Mouse (Mus musculus): Measurements from ENCODE around the gene Sbk3. TPM values are rescaled to one million over a fixed set of nuclear protein-coding genes. Genes with fewer than 3 reads are reported as not detected.
"Not testable (repeated sequence)": the region's sequence is repeated elsewhere in the genome, so short reads cannot be mapped to it uniquely, and the experiment has no call there.

Gene Sbk3
- polyA plus RNA-seq, 1 experiment from 2014 or later = 0.25 TPM

GRCm38 (mm10) chr7:5012681-5013513 is 41.9 kb upstream of the Sbk3 start:
- Histone ChIP-seq H3K9me3 (replicated peaks) (no peaks in the 10 kb centered on the region), H3K4me3 (replicated peaks) (no peak overlapping the region), H3K4me2 (replicated peaks) (peak overlapping the region; percentile 54; the same call in 1 of the 2 replicates), H3K27ac (replicated peaks) (no peak overlapping the region), H3K9ac (no peak overlapping the region), H3K36me3 (peaks cover 56% of the 10 kb centered on the region), H3K27me3 (no peaks in the 10 kb centered on the region), H3K4me1 (no peaks in the 10 kb centered on the region)
- 90% methylated on average over 27 of the region's 27 CpGs for WGBS
- ATAC-seq (ENCODE audit: insufficient number of reproducible peaks, low FRiP score, low TSS enrichment, low read depth) = no peak

GRCm38 (mm10) chr7:5008229-5008628 is 37.3 kb upstream of the Sbk3 start:
- H3K4me2 ChIP-seq (replicated peaks) = no peak overlapping the region
- H3K4me1 ChIP-seq = no peaks in the 10 kb centered on the region

GRCm38 (mm10) chr7:5002876-5003275 is 31.9 kb upstream of the Sbk3 start:
- peaks cover 13% of the 10 kb centered on the region for H3K36me3 ChIP-seq
- not testable (repeated sequence) for H3K4me2 ChIP-seq (replicated peaks); H3K4me3 ChIP-seq (replicated peaks); H3K4me1 ChIP-seq; ATAC-seq (ENCODE audit: insufficient number of reproducible peaks, low FRiP score, low TSS enrichment, low read depth); H3K27me3 ChIP-seq; H3K27ac ChIP-seq (replicated peaks); H3K9ac ChIP-seq; H3K9me3 ChIP-seq (replicated peaks)
- WGBS = 65% methylated on average over 8 of the region's 8 CpGs

More at GRCm38 (mm10) chr7:5008229-5008628, 37.3 kb upstream of the Sbk3 start:
- ATAC-seq (ENCODE audit: insufficient number of reproducible peaks, low FRiP score, low TSS enrichment, low read depth) = 0 out of 2 replicates have a peak, but pooled peaks have one; percentile 2
- 95% methylated on average over 26 of the region's 26 CpGs for WGBS
- H3K27ac ChIP-seq (replicated peaks) = no peak overlapping the region
- no peak overlapping the region for H3K4me3 ChIP-seq (replicated peaks)
- no peaks in the 10 kb centered on the region for H3K27me3 ChIP-seq
- H3K36me3 ChIP-seq = peaks cover 63% of the 10 kb centered on the region
- no peak overlapping the region for H3K9ac ChIP-seq
- no peaks in the 10 kb centered on the region for H3K9me3 ChIP-seq (replicated peaks)

GRCm38 (mm10) chr7:4999876-5000275 is 28.9 kb upstream of the Sbk3 start:
- Histone ChIP-seq H3K9me3 (replicated peaks) (no peaks in the 10 kb centered on the region), H3K27ac (replicated peaks) (no peak overlapping the region), H3K4me2 (replicated peaks) (no peak overlapping the region), H3K36me3 (no peaks in the 10 kb centered on the region), H3K9ac (no peak overlapping the region), H3K4me1 (peaks cover 14% of the 10 kb centered on the region), H3K27me3 (no peaks in the 10 kb centered on the region), H3K4me3 (replicated peaks) (no peak overlapping the region)
- no peak for ATAC-seq (ENCODE audit: insufficient number of reproducible peaks, low FRiP score, low TSS enrichment, low read depth)
- WGBS = 60% methylated on average over 2 of the region's 2 CpGs

- H3K4me2 ChIP-seq (replicated peaks) = peak overlapping the region; percentile 75
- H3K36me3 ChIP-seq = peaks cover 22% of the 10 kb centered on the region
- peaks cover 28% of the 10 kb centered on the region for H3K4me1 ChIP-seq
- H3K4me3 ChIP-seq (replicated peaks) = peak overlapping the region; percentile 78
- WGBS = 49% methylated on average over 6 of the region's 8 CpGs
- no peaks in the 10 kb centered on the region for H3K27me3 ChIP-seq
- no peaks in the 10 kb centered on the region for H3K9me3 ChIP-seq (replicated peaks)
- no peak overlapping the region for H3K9ac ChIP-seq
- H3K27ac ChIP-seq (replicated peaks) = 0 out of 2 replicates have a peak overlapping the region, but pooled peaks have one; percentile 74
- ATAC-seq (ENCODE audit: insufficient number of reproducible peaks, low FRiP score, low TSS enrichment, low read depth) = no peak
Observed at GRCm38 (mm10) chr7:4996934-4997333, 26.0 kb upstream of the Sbk3 start.

- Histone ChIP-seq H3K27me3 (no peaks in the 10 kb centered on the region), H3K4me2 (replicated peaks) (peak within 1 kb of the TSS; percentile 75), H3K36me3 (peaks cover 29% of the 10 kb centered on the region), H3K4me3 (replicated peaks) (peak within 1 kb of the TSS; percentile 78), H3K4me1 (peaks cover 28% of the 10 kb centered on the region), H3K9me3 (replicated peaks) (no peaks in the 10 kb centered on the region), H3K9ac (peak within 1 kb of the TSS; percentile 72), H3K27ac (replicated peaks) (peak within 1 kb of the TSS; percentile 74)
- 6% methylated on average over 13 of the region's 26 CpGs for WGBS
- peak; percentile 88 for ATAC-seq (ENCODE audit: insufficient number of reproducible peaks, low FRiP score, low TSS enrichment, low read depth)
Observed at GRCm38 (mm10) chr7:4996003-4996895, 25.3 kb upstream of the Sbk3 start, which contains the start of gene Zfp579. Zfp579 (minus strand) TSS chr7:4996158.

- ATAC-seq (ENCODE audit: insufficient number of reproducible peaks, low FRiP score, low TSS enrichment, low read depth) = peak; percentile 51; the same call in 1 of the 2 replicates
- WGBS = 6% methylated on average over 19 of the region's 19 CpGs
- H3K4me3 ChIP-seq (replicated peaks) = peak overlapping the region; percentile 78
- peaks cover 28% of the 10 kb centered on the region for H3K4me1 ChIP-seq
- H3K27ac ChIP-seq (replicated peaks) = peak overlapping the region; percentile 65; the same call in 1 of the 2 replicates
- H3K4me2 ChIP-seq (replicated peaks) = peak overlapping the region; percentile 75
- H3K36me3 ChIP-seq = peaks cover 30% of the 10 kb centered on the region
- no peaks in the 10 kb centered on the region for H3K27me3 ChIP-seq
- peak overlapping the region; percentile 72 for H3K9ac ChIP-seq
- no peaks in the 10 kb centered on the region for H3K9me3 ChIP-seq (replicated peaks)
Observed at GRCm38 (mm10) chr7:4995268-4996002, 24.5 kb upstream of the Sbk3 start.

GRCm38 (mm10) chr7:4993999-4994788 is 23.2 kb upstream of the Sbk3 start:
- peak overlapping the region; percentile 78 for H3K4me3 ChIP-seq (replicated peaks)

GRCm38 (mm10) chr7:4993347-4993998 is 22.5 kb upstream of the Sbk3 start:
- H3K27me3 ChIP-seq = no peaks in the 10 kb centered on the region
- no peaks in the 10 kb centered on the region for H3K9me3 ChIP-seq (replicated peaks)
- ATAC-seq (ENCODE audit: insufficient number of reproducible peaks, low FRiP score, low TSS enrichment, low read depth) = no peak
- no peak overlapping the region for H3K4me3 ChIP-seq (replicated peaks)
- no peak overlapping the region for H3K4me2 ChIP-seq (replicated peaks)
- H3K9ac ChIP-seq = no peak overlapping the region
- H3K4me1 ChIP-seq = peaks cover 28% of the 10 kb centered on the region
- H3K36me3 ChIP-seq = peaks cover 30% of the 10 kb centered on the region
- H3K27ac ChIP-seq (replicated peaks) = no peak overlapping the region
- WGBS = 55% methylated on average over 55 of the region's 55 CpGs

More at GRCm38 (mm10) chr7:4993999-4994788, 23.2 kb upstream of the Sbk3 start:
- Histone ChIP-seq H3K4me2 (replicated peaks) (peak overlapping the region; percentile 75), H3K4me1 (peaks cover 28% of the 10 kb centered on the region), H3K36me3 (peaks cover 30% of the 10 kb centered on the region), H3K27ac (replicated peaks) (no peak overlapping the region), H3K9ac (no peak overlapping the region), H3K9me3 (replicated peaks) (no peaks in the 10 kb centered on the region), H3K27me3 (no peaks in the 10 kb centered on the region)
- no peak for ATAC-seq (ENCODE audit: insufficient number of reproducible peaks, low FRiP score, low TSS enrichment, low read depth)
- WGBS = 56% methylated on average over 59 of the region's 59 CpGs

GRCm38 (mm10) chr7:4988250-4988649 is 17.3 kb upstream of the Sbk3 start:
- H3K9me3 ChIP-seq (replicated peaks) = no peaks in the 10 kb centered on the region
- H3K4me1 ChIP-seq = no peaks in the 10 kb centered on the region; the same call in 1 of the 2 replicates
- H3K4me2 ChIP-seq (replicated peaks) = no peak overlapping the region
- H3K4me3 ChIP-seq (replicated peaks) = no peak overlapping the region
- no peak for ATAC-seq (ENCODE audit: insufficient number of reproducible peaks, low FRiP score, low TSS enrichment, low read depth)
- H3K27me3 ChIP-seq = no peaks in the 10 kb centered on the region
- peaks cover 21% of the 10 kb centered on the region for H3K36me3 ChIP-seq
- 59% methylated on average over 2 of the region's 2 CpGs for WGBS
- no peak overlapping the region for H3K9ac ChIP-seq
- no peak overlapping the region for H3K27ac ChIP-seq (replicated peaks)
